Mouse (Mus musculus) bone marrow, adult 2 months (tissue): ENCODE data around the gene Ip6k3. TPM values are rescaled to one million over a fixed set of nuclear protein-coding genes. Genes with fewer than 3 reads are reported as not detected.
A peak's percentile ranks its signal among the peaks of the same experiment; 100 is the strongest.

Experiments
- H3K27ac ChIP-seq: fragments of 200-500 bp; 2 replicates; pipeline ENCODE4 v1.5.1; 2012; ENCODE audit warnings: low read depth, mild to moderate bottlenecking, control low read depth, inconsistent platforms, low read length; ENCODE audit not compliant: control insufficient read depth, poor library complexity, insufficient read depth
- H3K4me1 ChIP-seq: fragments of 200-500 bp; 2 replicates; pipeline ENCODE4 v1.6.1; 2011; ENCODE audit warnings: low read length; ENCODE audit not compliant: control insufficient read depth, insufficient read depth
- H3K4me3 ChIP-seq: fragments of 200-500 bp; replicated peaks from 2 replicates; pipeline ENCODE3; 2011; ENCODE audit warnings: mild to moderate bottlenecking, low read depth, low read length, control low read depth; ENCODE audit not compliant: control insufficient read depth
- CTCF ChIP-seq: fragments of 200-500 bp; IDR thresholded peaks from 2 replicates; pipeline ENCODE4 v1.5.1; 2011; ENCODE audit warnings: low read length, control low read depth; ENCODE audit not compliant: control insufficient read depth, insufficient read depth
- POLR2A ChIP-seq: fragments of 200-500 bp; IDR thresholded peaks from 2 replicates; pipeline ENCODE4 v1.6.1; 2011; ENCODE audit warnings: low read depth, mild to moderate bottlenecking, control low read depth, low read length, borderline replicate concordance; ENCODE audit not compliant: control insufficient read depth
- WGBS: fragments of 180-500 bp; shearing (Covaris S2); methylation state at CpG from one replicate; pipeline ENCODE4 v1.1.7; 2018; 5-methylcytosine and 5-hydroxymethylcytosine counted together
- polyA plus RNA-seq: library from polyadenylated mRNA; stranded (reverse); fragments of >200 nt; gene quantifications from 2 replicates; pipeline ENCODE4 v1.2.4, GENCODE M21; 2011; ENCODE audit warnings: low replicate concordance; ENCODE audit not compliant: missing spikeins, insufficient read depth, insufficient read length

The Ip6k3 gene
- polyA plus RNA-seq, 1 experiment = not detected

GRCm38 (mm10) chr17:27122701-27123100 lies 44.9 kb downstream of the Ip6k3 start:
- H3K27ac ChIP-seq = no peak overlapping the region
- H3K4me3 ChIP-seq = no peak overlapping the region
- TF ChIP-seq CTCF = no peak
- no peak for TF ChIP-seq POLR2A
- H3K4me1 ChIP-seq = peaks cover 4% of the 10 kb centered on the region; the same call in 1 of the 2 replicates
- WGBS = 83% methylated on average over 11 of the region's 11 CpGs

- H3K4me1 ChIP-seq = peaks cover 4% of the 10 kb centered on the region; the same call in 1 of the 2 replicates
- no peak overlapping the region for H3K27ac ChIP-seq
- TF ChIP-seq POLR2A = no peak
- no peak for TF ChIP-seq CTCF
- 86% methylated on average over 7 of the region's 7 CpGs for WGBS
- no peak overlapping the region for H3K4me3 ChIP-seq
Measured at GRCm38 (mm10) chr17:27121781-27122180, 45.8 kb downstream of the Ip6k3 start.

- Histone ChIP-seq H3K4me1 (peaks cover 4% of the 10 kb centered on the region; the same call in 1 of the 2 replicates), H3K27ac (no peak overlapping the region), H3K4me3 (no peak overlapping the region)
- 84% methylated on average over 14 of the region's 14 CpGs for WGBS
- TF ChIP-seq POLR2A (no peak), CTCF (no peak)
Measured at GRCm38 (mm10) chr17:27121266-27121665, 46.3 kb downstream of the Ip6k3 start.

- Histone ChIP-seq H3K4me1 (peaks cover 4% of the 10 kb centered on the region; the same call in 1 of the 2 replicates), H3K27ac (no peak overlapping the region), H3K4me3 (no peak overlapping the region)
- peak; percentile 43; the same call in 1 of the 2 replicates for TF ChIP-seq CTCF
- no peak for TF ChIP-seq POLR2A
- 79% methylated on average over 18 of the region's 18 CpGs for WGBS
Measured at GRCm38 (mm10) chr17:27120561-27121024, 47.0 kb downstream of the Ip6k3 start.

GRCm38 (mm10) chr17:27119954-27120353 lies 47.6 kb downstream of the Ip6k3 start:
- peaks cover 4% of the 10 kb centered on the region; the same call in 1 of the 2 replicates for H3K4me1 ChIP-seq
- H3K4me3 ChIP-seq = no peak overlapping the region
- H3K27ac ChIP-seq = no peak overlapping the region
- TF ChIP-seq CTCF (no peak), POLR2A (no peak)
- 74% methylated on average over 8 of the region's 8 CpGs for WGBS

GRCm38 (mm10) chr17:27119540-27119895 lies 48.1 kb downstream of the Ip6k3 start:
- WGBS = 88% methylated on average over 4 of the region's 4 CpGs
- H3K27ac ChIP-seq = no peak overlapping the region
- no peak overlapping the region for H3K4me3 ChIP-seq
- no peak for TF ChIP-seq POLR2A
- TF ChIP-seq CTCF = no peak
- H3K4me1 ChIP-seq = peaks cover 4% of the 10 kb centered on the region; the same call in 1 of the 2 replicates

GRCm38 (mm10) chr17:27118676-27119539 lies 48.7 kb downstream of the Ip6k3 start:
- no peak overlapping the region for H3K27ac ChIP-seq
- H3K4me1 ChIP-seq = 0 out of 2 replicates have a peak, but pooled peaks cover 4% of the 10 kb centered on the region
- WGBS = 42% methylated on average over 25 of the region's 25 CpGs
- no peak overlapping the region for H3K4me3 ChIP-seq
- TF ChIP-seq CTCF (no peak), POLR2A (no peak)

- no peaks in the 10 kb centered on the region for H3K4me1 ChIP-seq
- TF ChIP-seq CTCF (no peak), POLR2A (no peak)
- WGBS = 91% methylated on average over 7 of the region's 7 CpGs
- no peak overlapping the region for H3K27ac ChIP-seq
- no peak overlapping the region for H3K4me3 ChIP-seq
Measured at GRCm38 (mm10) chr17:27110072-27110471, 57.5 kb downstream of the Ip6k3 start.
